Mouse (Mus musculus) layer of hippocampus, adult 8-10 months (tissue): ENCODE results near the gene Ackr1. TPM values are rescaled to one million over a fixed set of nuclear protein-coding genes. Genes with fewer than 3 reads are reported as not detected.
"Not testable (repeated sequence)": the region's sequence is repeated elsewhere in the genome, so short reads cannot be mapped to it uniquely, and the experiment has no call there.

Source experiments
- DNase-seq, 2 experiments: peaks; one replicate each; pipeline ENCODE4 v3.0.0; 2022; ENCODE audit warnings: low spot score in 2 of 2
- total RNA-seq, 4 experiments: library from RNA; stranded (reverse); gene quantifications; 2 replicates each; pipeline ENCODE4 v1.2.4; 2022

Gene Ackr1
- total RNA-seq, 4 experiments from 2014 or later: 45.2 to 66.9 (median 51.0) TPM

GRCm38 (mm10) chr1:173349946-173350345 lies 16.4 kb upstream of the Ackr1 start:
- peak in 1 of 2 experiments; percentile 48 for DNase-seq

GRCm38 (mm10) chr1:173349192-173349591 lies 15.6 kb upstream of the Ackr1 start:
- DNase-seq: no peak

GRCm38 (mm10) chr1:173348527-173348926 lies 15.0 kb upstream of the Ackr1 start:
- DNase-seq: no peak

GRCm38 (mm10) chr1:173345112-173345511 lies 11.6 kb upstream of the Ackr1 start:
- DNase-seq: no peak

GRCm38 (mm10) chr1:173343934-173344333 lies 10.4 kb upstream of the Ackr1 start:
- DNase-seq: no peak

- peak in 1 of 2 experiments; percentile 15 for DNase-seq
Observed at GRCm38 (mm10) chr1:173342425-173342824, 8.9 kb upstream of the Ackr1 start.

- peak in 1 of 2 experiments; percentile 68 for DNase-seq
Observed at GRCm38 (mm10) chr1:173339543-173339942, 6.0 kb upstream of the Ackr1 start.

- no peak for DNase-seq
Observed at GRCm38 (mm10) chr1:173337008-173337407, 3.5 kb upstream of the Ackr1 start.

- no peak for DNase-seq
Observed at GRCm38 (mm10) chr1:173335903-173336302, 2.4 kb upstream of the Ackr1 start.

- no peak for DNase-seq
Observed at GRCm38 (mm10) chr1:173332418-173332817, 1.1 kb downstream of the Ackr1 start.

GRCm38 (mm10) chr1:173329743-173330142 lies 3.8 kb downstream of the Ackr1 start:
- no peak for DNase-seq

GRCm38 (mm10) chr1:173329185-173329584 lies 4.4 kb downstream of the Ackr1 start:
- no peak for DNase-seq

GRCm38 (mm10) chr1:173328446-173328845 lies 5.1 kb downstream of the Ackr1 start:
- DNase-seq: no peak

- DNase-seq: no peak
Observed at GRCm38 (mm10) chr1:173326552-173326951, 7.0 kb downstream of the Ackr1 start.

GRCm38 (mm10) chr1:173325395-173325794 lies 8.2 kb downstream of the Ackr1 start:
- no peak for DNase-seq

- DNase-seq: no peak
Observed at GRCm38 (mm10) chr1:173324961-173325360, 8.6 kb downstream of the Ackr1 start.

GRCm38 (mm10) chr1:173323839-173324585 lies 9.5 kb downstream of the Ackr1 start:
- DNase-seq: no peak

- no peak for DNase-seq
Observed at GRCm38 (mm10) chr1:173322249-173322627, 11.3 kb downstream of the Ackr1 start.

- no peak for DNase-seq
Observed at GRCm38 (mm10) chr1:173321593-173322248, 11.8 kb downstream of the Ackr1 start.

- DNase-seq: no peak
Observed at GRCm38 (mm10) chr1:173317925-173318477, 15.5 kb downstream of the Ackr1 start.

- no peak for DNase-seq
Observed at GRCm38 (mm10) chr1:173315725-173316124, 17.8 kb downstream of the Ackr1 start.

GRCm38 (mm10) chr1:173313535-173314050 lies 20.0 kb downstream of the Ackr1 start:
- DNase-seq: not testable (repeated sequence)
